Mouse (Mus musculus) thymus, postnatal 10 days (tissue): ENCODE data around the gene Gm20662.

Experiments used
- DNase-seq, 2 experiments: peaks; one replicate each; pipeline ENCODE4 v3.0.0; 2021; ENCODE audit warnings: low spot score in 2 of 2

Gm20662 gene

DNA sequence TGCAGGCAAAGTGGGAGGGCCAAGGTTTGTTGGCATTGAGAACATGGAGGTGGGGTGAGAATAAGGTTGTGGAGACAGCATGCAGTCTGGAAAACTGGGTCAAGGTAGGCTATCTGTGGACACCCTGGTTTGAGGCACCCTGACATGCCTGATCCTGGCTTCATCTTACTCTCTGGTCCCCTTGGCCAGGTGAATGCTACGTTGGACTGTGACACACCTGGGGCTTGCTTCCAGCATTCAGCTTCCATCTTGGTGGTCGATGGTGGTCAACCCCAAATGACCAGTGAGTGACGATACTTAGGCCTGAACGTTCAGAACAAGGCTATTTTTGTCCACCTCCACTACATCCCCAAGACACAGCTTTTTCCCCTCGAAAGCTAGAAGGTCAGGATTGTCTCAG lies at the start of gene Gm20662:
TSS of gene Gm20662 (plus strand) at position 301 of the 400 bp plus-strand sequence.
- DNase-seq, result no peak

DNA sequence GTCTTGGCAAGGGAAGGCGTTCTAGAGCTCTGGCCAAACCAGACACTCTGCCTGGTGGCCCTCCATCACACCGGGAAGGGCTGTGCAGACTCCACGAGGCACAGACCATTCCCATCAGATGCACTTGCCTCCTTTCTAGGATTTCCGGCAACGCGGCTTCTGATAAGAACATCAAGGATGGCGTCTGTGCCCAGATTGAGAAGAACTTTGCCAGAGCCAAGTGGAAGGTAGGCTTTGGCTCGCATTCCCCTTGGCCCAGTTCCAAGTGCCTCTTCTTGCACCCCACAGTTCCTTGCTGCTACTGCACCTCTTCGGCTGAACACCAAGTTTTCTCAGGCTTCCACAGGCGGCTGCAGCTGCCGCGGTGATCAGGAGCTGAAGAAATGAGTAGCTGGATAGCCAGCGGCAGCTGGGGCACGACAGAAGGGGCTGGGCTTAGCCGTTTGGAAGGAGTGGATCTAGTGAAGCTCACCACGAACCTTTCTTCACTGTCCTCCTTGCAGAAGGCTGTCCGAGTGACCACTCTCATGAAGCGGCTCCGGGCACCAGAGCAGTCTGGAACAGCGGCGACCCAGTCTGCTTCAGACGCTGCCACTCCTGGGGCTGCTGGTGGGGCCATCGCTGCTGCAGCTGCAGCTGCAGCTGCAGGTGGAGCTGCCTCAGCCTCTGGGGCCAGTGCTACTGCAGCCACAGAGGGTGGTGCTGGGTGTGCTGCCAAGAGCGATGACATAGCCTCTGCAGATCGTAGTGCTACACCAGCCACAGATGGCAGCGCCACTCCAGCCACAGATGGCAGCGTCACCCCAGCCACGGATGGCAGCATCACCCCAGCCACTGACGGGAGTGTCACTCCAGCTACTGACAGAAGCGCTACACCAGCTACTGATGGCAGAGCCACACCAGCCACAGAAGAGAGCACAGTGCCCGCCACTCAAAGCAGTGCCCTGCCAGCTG lies 48.6 kb upstream of the Gm20662 start:
- DNase-seq, result no peak

DNA sequence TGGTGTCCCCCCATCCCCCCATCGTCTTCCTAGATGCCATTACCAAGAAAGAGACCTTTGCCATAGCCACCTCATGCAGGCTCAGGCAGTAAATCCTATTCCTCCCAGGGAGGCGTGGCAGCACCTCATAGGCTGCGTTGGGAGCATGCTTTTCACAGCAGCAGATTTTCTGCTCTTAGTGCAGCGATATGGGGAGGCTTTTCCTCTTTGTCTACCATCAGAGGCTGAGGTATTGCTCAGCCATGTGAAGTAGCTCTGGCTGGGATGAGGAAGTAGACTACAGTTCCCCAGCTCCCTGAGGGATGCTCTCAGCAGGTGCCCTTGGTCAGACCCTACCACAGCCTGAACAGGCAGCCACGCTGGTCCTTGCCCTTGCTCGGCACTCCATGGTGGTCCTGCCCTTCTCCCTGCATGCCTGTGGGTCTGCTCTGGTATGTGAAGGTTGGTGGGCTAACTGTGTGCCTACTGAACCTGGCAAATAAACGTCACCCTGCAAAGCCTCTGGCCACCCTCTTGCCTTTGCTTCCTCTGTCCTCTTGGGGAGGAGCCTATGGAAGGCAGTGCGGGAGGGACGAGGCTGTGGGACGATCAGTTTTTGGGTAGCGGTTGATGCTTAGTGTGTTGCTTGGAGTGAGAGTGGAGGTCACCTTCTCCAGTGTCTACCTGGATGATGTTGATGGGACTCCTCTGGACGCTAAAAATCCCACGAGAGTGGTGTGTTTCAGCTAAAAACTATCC lies 46.8 kb upstream of the Gm20662 start:
- no peak for DNase-seq

DNA sequence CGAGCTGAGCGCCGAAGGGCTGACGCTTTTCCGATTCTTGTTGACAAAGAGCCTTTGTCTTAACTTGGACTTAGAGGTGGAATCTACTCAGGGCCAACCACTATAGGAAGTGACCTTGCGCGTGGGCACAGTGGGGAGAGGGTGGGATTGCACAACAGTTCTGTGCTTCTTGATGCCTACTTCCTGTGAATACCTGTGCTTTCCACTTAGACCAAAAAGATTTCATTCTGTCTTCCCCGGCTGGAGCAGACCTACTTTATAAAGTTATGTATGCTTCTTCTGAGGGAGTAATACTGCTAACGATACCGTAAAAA lies 46.3 kb upstream of the Gm20662 start, which contains the start of gene Traip:
TSS of gene Traip (plus strand) at position 215 of the 314 bp plus-strand sequence.
- DNase-seq, result no peak

DNA sequence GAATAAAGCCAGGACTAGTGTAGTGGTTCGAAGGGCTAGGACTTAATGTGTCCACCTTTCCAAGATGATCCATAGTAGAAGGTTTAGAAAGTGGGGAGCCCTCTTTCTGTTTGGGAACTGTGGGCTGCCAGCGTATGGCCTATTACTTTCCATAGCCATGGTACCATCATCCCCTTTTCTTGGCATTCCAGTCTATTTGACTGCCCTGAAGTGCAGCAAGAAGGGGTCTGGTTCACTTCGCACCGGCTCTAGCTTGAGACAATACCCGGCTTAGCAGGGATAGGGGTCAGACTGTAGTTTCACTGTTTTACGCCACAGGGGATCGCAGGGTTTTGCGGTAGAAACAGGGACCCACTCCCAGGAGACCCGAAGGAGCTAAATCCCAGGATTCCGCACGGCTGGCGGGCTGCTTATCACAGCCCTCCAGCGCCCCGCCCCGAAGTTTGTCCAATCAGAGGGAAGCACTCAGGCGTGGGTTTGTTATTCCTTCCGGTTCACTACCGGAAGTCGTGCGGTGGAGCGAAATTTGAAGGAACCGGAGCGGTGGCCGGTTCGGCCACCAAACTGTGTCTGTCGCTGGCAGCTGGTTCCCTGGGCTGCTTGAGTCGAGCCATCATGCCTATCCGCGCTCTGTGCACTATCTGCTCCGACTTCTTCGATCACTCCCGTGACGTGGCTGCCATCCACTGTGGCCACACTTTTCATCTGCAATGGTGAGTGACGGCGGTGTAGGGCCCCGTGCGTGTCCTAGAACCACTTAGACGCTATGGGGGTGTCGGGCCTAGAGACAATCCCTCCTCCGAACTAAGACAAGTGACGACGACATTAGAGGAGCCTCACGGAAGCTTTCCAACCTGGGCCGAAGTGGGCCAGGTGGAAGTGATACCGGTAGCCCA lies 45.4 kb upstream of the Gm20662 start:
- DNase-seq, result peak; percentile 77 to 84

DNA sequence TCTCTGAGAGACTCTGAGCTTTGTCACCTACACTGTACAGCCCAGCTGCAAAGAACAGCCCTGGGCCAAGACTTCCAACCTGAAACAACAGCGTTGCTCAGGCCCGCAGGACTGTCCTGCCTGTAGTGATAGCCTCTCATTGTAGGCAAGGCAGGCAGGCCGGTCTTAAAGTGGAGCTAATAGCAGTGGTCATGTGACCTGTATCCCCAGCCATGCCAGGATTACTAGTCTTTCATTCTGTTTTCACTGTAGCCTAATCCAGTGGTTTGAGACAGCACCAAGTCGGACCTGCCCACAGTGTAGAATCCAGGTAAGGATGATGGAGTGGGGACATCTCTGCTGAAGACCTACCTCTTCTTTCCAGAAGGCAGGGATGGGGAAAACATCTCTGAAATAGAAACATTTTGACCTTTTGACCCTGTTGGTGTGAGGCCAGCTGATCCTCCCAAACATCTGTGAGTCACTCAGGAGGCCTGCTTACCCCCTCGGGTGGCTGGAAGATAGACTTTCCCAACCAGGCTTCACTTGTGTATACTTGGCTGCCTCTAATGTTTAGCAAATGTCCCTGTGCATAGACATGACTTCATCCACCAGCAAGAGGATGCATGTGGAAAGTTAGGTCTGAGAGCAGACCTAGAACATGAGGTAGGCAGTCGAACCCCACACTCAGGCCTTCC lies 40.4 kb upstream of the Gm20662 start:
- no peak for DNase-seq

DNA sequence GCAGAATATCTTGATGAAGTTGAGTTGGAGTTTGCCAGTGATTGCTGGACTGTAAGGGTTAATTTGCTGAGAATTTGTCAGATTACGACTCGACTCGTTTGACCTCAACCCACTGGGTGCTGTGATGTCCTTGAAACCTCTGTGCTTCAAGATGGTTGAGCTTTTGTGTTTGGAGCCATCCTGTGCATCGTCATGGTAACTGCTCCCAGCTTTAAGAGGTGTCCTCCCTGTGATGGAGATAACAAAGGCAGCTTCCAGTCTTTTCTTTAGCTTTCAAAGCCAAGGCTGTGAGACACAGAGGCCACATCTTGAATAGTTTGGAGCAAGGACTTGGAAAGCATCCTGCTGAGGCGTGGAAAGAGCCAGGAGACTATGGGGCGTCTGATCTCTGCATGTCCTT lies 39.0 kb upstream of the Gm20662 start:
- no peak for DNase-seq

DNA sequence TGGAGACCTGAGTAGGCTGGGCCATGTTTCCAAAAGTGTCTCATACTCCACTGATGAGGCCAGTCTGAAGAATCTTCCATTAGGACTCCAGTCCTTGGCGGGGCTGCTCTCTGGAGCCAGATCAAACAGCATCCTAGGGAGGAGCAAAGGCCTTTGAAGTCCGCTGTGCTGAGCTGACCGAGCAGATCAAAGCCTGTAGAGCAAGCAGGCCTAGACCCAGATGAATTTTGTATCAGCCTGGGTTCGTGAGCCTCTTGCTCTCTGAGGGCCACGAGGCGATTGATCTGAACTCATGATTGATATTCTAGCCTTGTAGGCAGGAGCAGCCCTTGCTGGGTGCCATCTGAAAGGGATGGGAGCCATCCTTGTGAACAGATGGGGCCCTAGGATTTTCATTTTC lies 36.3 kb upstream of the Gm20662 start:
- no peak for DNase-seq

DNA sequence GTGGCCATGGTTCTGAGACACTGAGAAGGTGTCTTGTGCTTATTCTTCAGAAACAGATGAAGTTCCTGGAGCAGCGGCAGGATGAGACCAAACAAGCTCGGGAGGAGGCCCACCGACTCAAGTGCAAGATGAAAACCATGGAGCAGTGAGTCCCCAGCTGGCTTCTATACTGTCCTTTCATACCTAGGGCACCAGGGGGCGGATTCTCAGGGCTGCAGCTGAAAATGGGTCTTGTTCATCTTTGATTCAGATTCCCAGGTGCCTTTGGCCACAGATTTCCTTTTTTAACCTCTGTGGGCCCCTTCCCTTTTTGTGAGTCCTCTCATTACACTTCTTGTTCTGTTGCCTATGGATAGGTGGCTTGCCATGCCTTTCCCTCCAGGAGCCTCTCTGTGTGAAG lies 35.2 kb upstream of the Gm20662 start:
- no peak for DNase-seq

DNA sequence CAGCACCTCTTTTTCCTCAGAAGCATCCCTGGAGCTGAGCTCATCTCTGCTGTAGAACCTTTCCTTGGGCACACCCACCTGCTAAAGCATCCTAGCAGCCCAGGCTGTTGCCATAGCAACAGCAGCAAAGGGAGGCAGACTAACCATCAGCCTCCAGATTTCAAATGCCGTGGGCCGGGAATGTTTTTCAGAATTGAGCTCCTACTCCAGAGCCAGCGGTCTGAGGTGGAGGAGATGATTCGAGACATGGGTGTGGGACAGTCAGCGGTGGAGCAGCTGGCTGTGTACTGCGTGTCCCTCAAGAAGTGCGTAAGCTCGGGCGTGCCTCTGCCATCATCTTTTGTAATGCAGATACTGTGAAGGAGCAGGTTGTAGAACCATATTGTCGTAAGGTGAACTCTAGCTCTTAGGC lies 34.8 kb upstream of the Gm20662 start:
- DNase-seq, result no peak

DNA sequence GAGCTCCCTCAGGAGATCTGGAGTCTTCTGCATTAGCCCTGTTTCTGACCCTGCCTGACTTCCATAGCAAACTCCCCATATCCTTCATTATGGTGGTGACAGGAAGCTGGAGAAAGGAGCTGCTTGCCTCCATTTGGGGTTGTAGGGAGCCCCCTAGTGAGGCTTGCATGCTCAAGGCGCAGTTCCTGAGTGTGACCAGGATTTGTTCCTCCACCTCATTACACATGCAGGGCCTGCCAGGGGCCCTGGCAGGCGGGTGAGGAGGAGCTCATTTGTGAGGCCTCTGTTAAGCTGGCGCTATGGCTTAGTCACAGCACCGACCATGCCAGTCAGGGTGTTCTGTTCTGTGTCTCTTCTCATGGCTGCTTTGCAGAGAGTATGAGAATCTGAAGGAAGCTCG lies 34.3 kb upstream of the Gm20662 start:
- no peak for DNase-seq

DNA sequence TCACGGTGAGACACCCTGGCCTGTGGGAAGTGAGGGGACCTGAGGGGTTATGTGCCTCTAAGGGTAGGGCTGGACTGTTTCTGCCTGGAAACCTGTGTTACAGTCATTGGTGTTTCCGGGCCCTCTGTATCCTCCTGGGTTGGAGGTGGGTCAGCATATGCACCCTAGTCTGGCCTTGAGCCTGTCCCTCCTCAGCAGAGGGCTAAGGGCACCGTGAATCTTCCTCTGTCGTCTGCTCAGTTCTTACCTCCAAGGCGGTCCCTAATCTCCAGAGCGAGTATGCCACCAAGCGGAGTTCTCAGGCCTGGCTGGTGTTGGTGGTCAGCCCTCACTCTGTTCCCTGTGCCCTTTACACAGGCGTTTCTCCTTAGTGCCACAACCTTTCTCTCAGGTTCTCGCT lies 33.2 kb upstream of the Gm20662 start:
- no peak for DNase-seq

DNA sequence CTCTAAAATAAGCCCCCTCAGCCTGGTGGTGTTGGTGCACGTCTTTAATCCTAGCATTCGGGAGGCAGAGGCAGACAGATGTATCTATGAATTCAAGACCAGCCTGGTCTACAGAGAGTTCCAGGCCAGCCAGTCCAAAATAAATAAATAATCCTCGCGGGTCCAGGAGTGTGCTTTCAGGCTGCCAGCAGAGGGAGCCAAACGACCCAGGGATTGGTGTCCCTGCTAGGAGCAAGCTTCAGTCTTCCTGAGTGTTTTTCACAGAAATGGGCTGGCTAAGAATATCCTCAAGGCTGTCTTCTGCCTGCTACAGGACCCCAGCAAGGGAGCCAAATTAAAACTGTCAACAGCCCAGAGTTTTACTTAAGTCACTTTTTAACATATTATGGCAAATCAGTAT lies 32.4 kb upstream of the Gm20662 start:
- DNase-seq, result peak; percentile 54 to 86

DNA sequence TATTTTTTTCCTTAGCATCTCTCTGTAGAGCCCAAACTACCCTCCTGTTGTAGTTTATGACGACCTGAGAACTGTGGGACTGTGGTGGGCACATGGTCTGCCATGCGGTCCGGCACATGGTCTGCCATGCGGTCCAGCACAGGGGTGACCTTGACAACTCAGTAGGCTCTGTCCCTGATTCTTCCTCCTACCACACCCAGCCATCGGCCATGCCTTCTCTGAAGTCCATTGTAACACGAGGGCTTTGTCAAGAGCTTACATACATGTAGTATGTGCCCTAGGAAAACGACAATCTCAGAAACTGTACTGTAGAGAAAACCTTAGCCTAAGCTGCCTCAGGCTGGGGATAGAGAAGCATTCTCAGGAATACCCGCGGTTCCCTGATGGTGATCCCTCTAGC lies 31.5 kb upstream of the Gm20662 start:
- DNase-seq, result no peak

DNA sequence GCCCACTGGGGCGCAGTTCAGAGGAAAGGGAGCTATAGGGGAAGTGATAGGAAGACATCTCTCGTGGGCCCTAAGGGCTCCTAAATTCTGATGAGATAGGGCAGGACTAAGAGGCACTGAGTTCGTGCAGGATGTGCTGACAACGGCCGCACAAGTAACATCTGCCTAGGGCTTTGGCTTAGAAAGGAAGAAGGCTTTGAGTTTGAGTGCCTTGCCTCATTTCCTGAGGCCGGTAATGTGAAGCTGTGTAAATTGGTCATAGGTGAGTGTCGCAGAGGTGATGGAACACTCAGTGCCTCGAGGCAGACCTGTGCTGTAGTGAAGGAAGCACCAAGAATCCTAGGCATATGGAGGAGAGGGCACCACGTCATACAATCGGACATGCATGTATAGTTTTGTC lies 29.5 kb upstream of the Gm20662 start:
- DNase-seq, result no peak

DNA sequence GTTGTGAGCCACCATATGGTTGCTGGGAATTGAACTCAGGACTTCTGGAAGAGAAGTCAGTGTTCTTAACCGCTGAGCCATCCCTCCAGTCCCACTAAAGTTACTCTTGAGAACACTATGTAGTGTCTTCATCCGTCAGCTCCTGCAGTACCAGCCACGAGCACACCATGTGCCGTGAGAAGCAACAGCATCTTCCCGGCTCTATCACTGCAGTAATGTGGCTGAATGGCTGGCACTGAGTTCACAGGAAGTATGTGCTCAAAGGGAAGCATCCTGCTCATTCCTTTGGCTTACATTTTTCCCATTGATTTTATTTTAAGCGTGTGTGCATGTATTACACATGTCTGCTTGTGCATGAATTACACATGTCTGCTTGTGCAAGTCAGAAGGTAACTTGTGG lies 28.7 kb upstream of the Gm20662 start:
- no peak for DNase-seq

DNA sequence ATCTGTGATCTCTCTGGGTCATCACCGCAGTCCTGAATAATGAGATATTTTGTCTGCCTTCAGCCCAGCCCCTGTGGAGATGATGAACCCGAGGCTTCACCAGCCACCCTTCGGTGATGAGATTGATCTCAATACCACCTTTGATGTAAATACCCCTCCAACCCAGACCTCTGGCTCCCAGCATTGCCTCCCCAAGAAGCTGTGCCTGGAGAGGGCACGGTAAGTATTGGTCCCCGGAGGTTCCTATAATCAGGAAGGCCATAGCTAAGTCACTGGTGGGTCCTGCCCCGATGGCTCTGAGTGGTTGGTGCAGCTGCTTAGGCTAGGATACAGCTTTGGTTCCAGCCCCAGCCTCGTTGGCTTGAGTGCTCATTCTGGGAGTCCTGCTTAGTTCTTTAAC lies 27.6 kb upstream of the Gm20662 start:
- no peak for DNase-seq

DNA sequence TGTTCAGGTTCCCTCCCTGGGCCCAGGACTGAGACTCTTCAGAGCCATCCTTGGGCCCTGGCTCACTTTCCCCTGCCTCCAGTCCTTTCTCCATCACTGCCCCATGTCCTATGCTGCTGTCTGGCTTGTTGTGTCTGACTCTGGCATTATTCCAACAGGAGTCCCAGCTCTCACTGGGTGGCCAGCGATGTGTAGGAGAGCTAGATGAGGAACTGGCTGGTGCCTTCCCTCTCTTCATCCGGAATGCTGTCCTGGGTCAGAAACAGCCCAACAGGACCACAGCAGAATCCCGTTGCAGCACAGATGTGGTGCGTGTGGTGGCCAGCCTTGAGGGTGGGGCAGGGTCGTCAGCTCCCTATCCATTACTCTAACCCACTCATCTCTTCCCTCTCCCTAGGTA lies 25.8 kb upstream of the Gm20662 start:
- no peak for DNase-seq

DNA sequence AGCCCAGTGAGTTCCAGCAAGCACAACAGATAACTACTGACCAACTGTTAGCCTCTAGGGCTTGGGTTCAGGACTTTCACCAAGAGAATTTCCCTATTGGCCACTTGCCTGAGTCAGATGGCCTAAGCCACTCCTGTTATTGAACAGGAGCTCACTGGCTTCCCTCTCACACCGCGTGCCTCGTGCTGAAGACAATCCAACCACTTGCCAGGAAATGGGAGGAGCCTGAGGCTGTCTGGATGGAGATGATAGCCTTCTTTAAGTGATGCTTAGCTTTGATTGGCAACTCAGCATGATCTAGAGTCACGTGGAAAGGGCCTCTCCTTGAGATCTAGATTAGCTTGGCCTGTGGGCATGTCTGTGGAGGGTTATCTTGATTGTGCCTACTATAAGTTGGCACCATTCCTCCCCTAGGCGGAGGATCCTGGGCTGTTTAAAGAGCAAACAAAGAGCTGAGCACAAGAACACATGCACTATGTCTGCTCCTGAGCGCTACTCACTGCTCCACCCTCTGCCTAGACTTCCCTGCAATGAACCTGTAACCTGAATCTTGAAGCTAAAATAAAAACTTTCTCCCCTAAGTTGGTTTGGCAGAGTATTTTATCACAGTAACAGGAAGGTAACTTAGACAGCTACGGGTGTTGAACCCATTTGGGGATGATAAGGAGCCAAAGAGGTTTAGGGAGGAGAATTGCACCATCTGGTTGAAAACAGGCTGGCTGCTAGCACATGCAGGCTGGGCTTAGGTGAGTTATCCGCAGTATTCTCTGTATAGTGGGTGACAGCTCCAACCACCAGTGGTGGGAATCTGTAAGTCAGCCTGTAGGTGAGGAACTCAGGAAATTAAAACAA lies 24.2 kb upstream of the Gm20662 start:
- DNase-seq, result no peak

DNA sequence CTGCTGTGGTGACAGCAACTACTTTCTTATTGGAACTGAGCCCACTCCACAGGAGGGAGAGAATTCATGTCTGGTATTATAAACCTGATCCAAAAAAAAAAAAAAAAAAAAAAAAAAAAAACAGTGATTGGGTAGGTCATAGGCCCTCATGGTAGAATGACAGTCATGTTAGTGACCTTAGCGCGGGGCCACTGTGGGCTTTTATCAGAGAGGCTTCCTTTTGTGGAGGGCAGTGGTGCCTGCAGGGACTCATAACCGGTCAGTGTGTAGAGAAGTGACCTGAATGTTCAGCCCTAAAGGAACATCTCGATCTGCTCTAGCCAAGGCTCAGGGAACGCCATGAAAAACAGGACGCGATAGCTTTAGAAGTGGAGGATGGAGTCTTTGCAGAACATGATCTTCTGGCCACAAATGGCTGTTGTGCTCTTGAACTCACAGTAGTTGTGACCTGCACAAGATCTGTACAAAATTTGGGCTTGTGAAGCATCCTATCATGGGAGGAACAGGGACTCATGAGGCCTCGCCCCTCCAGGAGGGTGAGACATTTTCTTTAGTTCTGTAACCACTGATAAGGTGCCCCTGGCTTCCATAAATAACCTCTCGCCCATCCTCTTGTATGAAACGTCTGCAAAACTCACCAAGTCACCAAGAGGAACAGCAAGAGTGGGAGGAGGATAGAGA lies 21.5 kb upstream of the Gm20662 start:
- DNase-seq, result no peak
